Comparison of ENCODE assay signal across 12 mouse cellular contexts in the genomic region with DNA sequence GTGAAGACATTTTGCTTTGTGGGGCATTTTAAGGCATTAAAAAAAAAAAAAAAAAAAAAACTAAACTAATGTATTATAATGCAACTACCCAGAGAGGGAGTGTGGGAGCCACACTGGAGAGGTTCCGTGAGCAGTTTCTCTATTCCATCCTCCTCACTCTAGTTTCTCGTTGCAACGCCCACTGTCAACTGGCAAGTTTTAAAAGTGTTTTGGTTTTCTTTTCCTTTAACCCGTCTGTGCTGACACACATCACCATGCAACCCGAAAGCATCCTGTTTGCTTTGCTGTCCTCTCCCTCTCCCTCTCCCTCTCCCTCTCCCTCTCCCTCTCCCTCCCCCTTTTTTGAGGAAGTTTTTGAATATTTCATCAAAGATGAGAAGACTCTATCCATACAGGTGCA.
DNase-seq lines count a peak whose midpoint lies in the region.
"Had no signal": no experiment of that assay in that cellular context is flagged by ENCODE, and none has a peak within 500 bp of the region (broad histone marks: within the 10 kb centered on the region; RNA-seq: fewer than 3 reads in every experiment).

No protein-coding gene starts in this region.

- peak; percentile 22 to 52 for DNase-seq in frontal cortex, postnatal 36 days (ENCODE audit: low spot score in 2 of 2)
- DNase-seq in frontal cortex, postnatal 10 days (ENCODE audit: low spot score in 2 of 2) = no peak
- DNase-seq in right cerebral cortex, adult 2 months (ENCODE audit: low spot score in 2 of 2) = peak; percentile 37 to 64
- no peak for DNase-seq in right cerebral cortex, postnatal 14 days
- peak; percentile 34 to 43 for DNase-seq in left cerebral cortex, postnatal 14 days (ENCODE audit: low spot score in 2 of 2)
- DNase-seq in adrenal gland, adult 2 months = no peak
- no peak for DNase-seq in natural killer cell, adult 2 months (ENCODE audit: low spot score in 2 of 2)
- DNase-seq: cerebellum, adult 9-11 months; embryo, embryonic 11 days; heart, postnatal 36 days; kidney, adult 11 months; kidney, postnatal 10 days had no signal

- intact Hi-C loops in left cerebral cortex, postnatal 14 days (cut with DNase I) = no loop called here

Comparison
In these comparisons a context has a peak if more than half of its experiments do, and no peak if none do; other contexts are left out.
1. DNase-seq: peak in frontal cortex, postnatal 36 days (2 of 2), right cerebral cortex, adult 2 months (2 of 2) and left cerebral cortex, postnatal 14 days (2 of 2); none in frontal cortex, postnatal 10 days (0 of 2), right cerebral cortex, postnatal 14 days (single experiment), adrenal gland, adult 2 months (single experiment) and natural killer cell, adult 2 months (0 of 2).